Mouse (Mus musculus): ENCODE results near the gene Mtch1.
"Not testable (repeated sequence)": the region's sequence is repeated elsewhere in the genome, so short reads cannot be mapped to it uniquely, and the experiment has no call there.

Mtch1 gene

DNA sequence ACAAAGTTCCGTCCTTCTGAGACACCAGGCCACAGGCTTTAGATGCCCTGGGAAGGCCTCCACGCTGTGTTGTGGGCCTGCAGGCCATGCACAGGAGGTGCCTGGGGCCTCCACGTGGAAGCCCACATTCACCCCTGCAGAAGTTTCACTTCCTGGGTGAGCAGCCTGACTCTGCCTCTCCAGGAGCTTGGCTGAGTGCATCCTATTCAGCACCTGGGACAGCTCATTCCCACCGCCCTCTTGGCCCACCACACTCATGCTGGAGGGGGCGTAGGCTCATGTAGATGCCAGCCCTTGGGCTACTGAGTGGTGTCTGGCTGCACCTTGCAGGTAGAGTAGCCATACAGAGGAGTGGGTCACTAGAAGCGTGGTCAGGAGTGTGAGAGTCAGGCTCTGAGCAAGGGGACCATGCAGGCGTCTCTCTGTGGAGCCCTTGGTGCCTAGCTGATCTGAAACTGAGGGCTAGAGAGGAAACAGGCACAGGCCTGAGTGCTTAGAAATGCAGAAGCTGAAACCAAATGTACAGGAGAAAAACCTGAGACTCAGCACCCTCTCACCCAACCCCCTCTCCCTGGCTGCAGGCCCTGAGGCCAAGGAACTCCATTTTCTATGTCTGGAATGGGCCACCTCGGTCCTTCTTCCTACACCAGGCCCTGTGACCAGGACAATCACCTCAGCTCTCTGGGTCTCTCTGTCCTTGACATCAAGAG is 14.4 kb upstream of the Mtch1 start:
- DNase-seq (ENCODE audit: low spot score) = no peak

- no peak for DNase-seq (ENCODE audit: low spot score)
Observed at GRCm38 (mm10) chr17:29360761-29361221, 13.1 kb upstream of the Mtch1 start, which contains the start of gene Fgd2. Gene Fgd2 (plus strand): TSS chr17:29360914.

GRCm38 (mm10) chr17:29358928-29359327 is 11.2 kb upstream of the Mtch1 start:
- DNase-seq (ENCODE audit: low spot score) = no peak

DNA sequence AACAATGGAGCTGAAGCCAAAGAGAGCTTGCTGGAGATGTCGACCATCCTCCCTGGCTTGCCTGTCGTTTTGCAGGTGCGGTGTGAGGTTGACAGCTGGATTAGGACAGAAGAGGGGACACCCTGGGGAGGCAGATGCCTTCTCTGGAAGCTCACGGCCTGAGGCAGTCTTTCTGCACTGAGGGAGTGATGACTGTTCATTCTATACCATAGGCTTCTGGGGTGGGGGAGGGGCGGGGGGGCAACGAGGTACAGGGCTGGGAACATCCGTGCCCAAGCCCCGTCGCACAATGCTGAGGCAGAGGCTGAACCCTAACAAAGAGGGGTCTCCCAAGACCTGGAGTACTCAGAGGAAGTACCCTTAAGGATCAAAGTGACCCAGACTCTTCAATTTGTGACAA is 9.1 kb upstream of the Mtch1 start:
- DNase-seq (ENCODE audit: low spot score) = no peak

DNA sequence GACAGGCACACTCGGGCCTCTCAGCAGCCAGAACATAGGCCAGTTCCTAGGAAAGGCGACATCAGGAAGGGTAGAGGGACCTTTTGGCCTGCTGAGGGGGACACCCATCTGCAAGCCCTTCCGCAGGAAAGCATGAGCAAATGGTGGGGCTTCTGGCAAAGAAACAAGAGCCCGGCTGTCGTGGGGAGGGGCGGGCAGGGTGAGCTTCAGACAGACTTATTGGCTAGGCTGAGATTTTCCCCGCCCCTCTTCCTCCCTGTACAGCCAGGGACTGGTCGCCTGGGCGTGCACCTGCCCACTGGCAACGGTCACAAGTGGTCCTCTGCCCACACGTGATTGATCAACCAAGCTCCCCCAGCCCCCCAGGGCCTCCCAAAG is 8.7 kb upstream of the Mtch1 start:
- DNase-seq (ENCODE audit: low spot score) = no peak

- DNase-seq (ENCODE audit: low spot score) = no peak
Observed at GRCm38 (mm10) chr17:29355841-29356478, 8.2 kb upstream of the Mtch1 start.

- DNase-seq (ENCODE audit: low spot score) = no peak
Observed at GRCm38 (mm10) chr17:29355461-29355840, 7.7 kb upstream of the Mtch1 start.

DNA sequence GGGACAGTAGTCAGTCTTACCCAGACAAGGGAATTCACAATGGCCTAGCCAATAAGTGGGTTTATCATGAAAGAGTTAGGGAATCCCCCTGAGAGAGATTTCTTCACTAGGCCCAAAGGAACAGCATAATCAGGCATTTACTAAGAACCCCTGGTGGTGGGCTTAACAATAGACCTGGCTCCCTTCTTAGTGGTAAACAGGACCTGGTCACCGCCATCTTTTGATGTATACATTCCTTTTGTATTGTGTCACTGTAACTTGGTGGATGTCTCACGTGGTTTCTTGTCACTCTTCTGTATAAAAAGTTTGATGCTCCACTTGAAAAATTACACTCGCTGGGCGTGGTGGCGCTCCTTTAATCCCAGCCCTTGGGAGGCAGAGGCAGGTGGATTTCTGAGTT is 3.3 kb upstream of the Mtch1 start:
- not testable (repeated sequence) for DNase-seq (ENCODE audit: low spot score)

DNA sequence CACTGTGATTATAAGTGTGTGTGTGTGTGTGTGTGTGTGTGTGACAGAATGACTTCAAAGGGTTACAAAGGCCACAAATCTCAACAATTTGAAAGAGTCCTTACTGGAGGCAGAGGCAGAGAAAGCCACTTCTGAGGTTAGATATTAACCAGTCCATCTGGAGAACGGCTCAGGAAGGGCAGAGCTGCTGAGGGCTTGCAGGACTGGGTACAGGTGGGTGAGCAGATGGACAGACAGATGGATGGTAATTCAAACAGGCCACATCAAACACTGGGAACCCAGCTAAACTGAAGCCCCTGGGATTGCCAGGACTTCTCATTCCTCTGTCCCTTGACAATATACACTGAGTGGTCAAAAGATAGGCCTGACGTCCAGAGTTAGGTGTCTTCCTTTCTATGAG is 1.3 kb upstream of the Mtch1 start:
- no peak for DNase-seq (ENCODE audit: low spot score)

DNA sequence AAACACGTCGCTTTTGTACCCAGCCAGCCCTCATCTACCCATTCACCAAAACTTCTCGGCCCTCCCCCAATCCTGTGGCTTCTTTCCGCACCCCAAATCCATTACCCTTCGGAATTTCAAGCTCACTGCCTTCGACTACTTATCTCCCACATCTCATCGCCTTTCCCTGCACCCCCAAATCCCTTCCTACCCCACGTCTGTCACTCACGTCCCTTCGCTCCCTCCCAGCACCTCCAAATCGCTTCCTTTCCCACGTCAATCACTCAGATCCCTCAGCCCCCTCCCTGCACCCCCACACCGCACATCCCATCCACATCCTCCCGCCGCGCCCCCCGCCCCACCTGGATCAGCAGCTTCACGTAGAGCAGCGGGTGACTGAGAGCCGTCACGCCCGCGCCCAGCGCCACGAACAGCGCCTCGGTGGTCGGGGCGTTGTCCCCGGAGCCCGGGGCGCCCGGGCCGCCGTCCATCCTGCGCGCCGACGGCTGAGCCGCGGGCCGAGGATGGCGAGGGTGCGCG is 549 bp downstream of the Mtch1 start:
- DNase-seq (ENCODE audit: low spot score) = no peak

DNA sequence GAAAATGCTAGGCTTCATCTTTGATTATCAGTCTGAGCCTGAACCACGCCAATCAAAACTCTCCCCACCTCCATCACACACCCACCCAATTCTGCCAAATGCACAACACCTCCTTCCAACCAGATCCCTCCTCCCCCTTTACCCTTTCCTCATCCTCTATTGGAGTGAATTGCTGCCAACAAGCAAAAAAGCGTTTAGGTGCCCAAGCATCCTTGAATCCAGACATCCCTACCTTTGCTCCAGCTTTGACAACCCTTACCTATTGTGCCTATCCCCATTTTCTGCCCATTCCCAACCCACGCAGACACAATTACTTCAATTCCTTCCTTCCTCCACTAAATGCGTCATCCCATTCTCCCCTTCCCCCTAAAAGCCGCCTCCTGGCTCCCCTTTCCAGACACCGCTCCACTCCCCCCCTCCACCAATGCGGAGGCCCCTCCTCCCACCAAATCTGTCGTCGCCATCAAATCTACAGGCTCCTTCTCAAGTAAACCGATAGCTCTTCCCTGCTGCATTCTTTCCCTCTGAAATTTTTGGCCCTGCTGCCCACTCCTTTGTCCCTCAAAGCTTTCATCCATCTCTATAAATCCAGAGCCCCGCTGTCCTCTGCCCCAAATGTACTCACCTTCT is 1.1 kb downstream of the Mtch1 start:
- DNase-seq (ENCODE audit: low spot score) = no peak

DNA sequence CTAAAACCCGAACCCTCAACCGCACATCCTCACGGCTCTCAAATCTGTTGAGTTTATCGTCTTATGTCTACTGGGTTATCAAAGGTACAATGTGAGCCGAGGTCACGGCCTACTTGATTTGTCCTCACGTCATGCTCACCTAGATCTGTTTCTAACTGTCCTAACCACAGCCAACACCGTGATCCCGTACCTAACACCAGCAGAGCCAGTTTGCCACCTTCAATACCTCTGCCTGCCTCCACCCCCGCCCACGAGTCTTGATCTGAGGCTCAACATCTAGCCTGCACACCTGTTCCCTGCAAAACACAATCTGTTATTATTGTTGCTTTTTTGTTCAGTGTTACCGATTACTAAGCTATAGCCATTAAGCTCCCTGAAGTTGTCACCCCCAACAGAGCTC is 2.5 kb downstream of the Mtch1 start:
- no peak for DNase-seq (ENCODE audit: low spot score)

- DNase-seq (ENCODE audit: low spot score) = no peak
Observed at GRCm38 (mm10) chr17:29343241-29343640, 4.5 kb downstream of the Mtch1 start.

- DNase-seq (ENCODE audit: low spot score) = no peak
Observed at GRCm38 (mm10) chr17:29342010-29342910, 5.5 kb downstream of the Mtch1 start.

- no peak for DNase-seq (ENCODE audit: low spot score)
Observed at GRCm38 (mm10) chr17:29341591-29342003, 6.1 kb downstream of the Mtch1 start.

DNA sequence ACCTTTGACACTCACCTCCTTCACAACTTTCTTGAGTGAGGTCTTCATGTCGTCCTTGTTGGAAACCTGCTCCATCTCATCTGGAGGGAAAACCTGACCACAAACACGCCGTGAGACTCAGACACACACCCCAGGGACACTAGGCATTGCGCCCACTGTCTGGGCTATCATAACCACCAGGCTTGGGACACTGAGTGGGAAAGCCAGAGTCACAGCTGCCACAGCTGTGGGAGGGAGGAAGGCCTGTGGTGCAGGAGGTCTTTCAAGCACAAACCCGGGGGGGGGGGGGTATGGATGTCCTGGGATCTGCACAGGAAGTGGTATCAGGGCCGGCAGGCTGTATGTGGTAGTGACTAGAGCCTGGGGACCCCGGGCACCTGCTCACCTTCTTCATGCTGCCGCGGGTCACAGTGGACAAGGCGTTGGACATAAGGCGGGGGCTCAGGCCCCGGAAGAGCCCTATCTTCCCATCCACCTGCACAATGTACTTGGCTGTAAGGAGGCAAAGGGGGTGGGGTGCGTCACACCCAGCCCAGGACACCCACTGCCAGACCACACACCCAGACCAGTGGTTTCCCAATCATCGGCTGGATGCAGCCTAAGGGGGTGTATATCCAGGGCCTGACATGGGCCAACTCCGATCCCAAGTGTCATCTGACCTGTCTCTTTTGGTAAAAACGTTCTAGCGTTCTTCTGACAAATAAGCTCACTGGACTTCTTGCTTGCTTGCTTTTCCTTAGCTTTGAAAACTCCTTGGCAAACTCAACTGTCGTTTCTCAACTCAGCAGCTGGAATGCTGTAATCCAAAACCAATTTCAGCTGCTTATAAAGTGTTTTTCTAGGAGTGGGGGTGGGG is 7.1 kb downstream of the Mtch1 start:
- no peak for DNase-seq (ENCODE audit: low spot score)

DNA sequence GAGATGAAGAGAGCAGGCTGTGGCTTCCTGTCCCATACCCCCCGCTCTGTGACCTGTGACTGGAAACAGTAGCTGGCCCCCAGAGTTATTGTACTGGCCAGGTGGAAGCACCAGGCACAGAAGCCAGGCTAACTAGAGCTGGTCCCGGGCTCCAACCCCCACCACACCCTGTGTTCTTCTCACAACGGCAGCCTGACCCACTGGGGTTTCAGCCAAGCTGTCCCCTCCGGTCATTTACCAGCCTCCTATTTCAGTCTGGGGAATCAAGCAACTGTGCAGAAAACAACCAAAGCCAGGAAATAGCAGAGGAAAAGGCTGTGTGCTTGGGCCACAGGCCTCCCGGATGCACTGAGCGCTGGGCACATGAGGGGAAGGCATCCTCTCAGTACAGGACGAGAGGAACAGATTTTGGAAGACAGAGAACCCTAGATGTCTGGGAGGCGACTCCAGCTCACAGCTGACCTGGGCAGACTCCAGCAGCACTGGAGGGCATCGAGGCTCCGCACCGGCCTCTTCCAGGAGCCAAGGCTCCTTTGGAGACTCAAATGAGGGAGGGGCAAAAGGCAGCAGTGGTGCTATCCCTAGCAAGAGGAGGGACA is 8.5 kb downstream of the Mtch1 start:
- no peak for DNase-seq (ENCODE audit: low spot score)

DNA sequence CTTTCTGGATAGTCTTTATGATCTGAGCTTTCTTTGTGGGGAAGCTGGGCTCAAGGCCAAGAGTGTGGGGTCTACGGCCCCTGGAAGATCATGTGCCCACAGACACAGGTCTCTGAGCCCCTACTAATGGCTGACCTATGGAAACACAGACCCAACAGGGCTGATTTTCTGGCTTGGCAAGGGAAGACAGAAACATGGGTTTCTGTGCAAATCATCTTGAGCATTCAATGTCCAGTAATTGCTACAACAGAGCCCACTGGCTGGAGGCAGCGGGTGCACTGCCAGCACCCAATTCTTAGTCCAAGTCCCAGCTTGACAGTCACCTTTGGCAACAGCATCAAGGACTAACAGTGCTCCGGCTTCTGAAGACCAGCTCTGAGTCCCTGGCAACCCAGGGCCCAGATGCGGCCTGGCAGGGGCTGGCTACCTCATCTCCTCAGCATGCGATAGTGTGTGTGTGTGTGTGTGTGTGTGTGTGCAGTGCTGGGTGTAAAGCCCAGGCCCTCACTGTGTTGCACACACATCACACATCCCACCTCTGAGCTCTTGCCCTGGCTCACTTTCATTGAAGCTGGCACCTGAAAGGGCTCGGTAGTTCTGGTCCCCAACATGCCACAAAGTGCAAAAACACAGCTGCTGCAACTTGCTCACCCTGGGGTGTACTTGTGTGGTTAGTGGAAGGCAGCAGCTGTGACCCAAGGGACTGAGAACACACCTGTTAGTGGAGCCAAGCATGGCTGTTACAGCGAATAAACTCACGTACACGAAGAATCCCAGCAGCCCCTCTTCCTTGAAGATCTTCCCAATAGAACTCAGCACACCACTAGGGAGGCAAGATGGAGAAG is 9.5 kb downstream of the Mtch1 start:
- no peak for DNase-seq (ENCODE audit: low spot score)

DNA sequence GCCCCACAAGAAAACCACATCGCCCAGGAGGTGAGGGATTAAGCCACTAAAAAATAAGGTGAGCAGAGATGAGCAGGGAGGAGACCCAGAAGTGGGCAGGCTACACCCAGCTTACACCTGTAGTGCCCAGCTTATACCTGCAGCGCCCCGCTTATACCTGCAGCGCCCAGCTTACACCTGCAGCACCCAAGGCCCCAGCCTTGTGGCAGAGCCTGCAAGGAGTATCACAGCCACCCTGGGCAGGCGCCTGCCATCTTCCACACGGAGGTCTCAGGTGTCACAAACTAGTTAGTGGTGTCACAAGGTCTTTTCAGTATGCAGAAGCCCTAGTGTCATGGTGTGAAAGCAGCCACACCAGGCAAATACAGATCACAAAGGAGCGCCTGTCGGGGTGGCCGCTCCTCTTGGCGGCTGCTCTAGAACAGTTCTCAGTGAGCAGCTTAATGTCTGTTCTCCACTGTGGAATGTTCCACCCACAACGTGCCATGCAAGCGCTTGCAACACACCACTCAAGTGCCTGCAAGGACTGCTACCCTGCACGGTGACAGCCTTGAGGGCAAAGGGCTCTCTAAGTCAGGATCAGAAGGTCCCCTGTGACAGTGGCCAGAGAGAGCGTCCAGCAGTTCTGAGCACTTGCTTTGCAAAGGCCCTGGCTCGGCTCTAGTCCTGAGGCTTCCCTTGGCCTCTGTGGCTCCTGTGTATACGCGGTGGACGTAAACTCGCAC is 11.3 kb downstream of the Mtch1 start:
- DNase-seq (ENCODE audit: low spot score) = no peak

Measured in c-Kit-positive CD71-positive TER-119-positive erythroid progenitor cells, embryonic 14.5 days (primary cell).